Mouse (Mus musculus) cerebellum, postnatal 4 days (tissue): ENCODE results near the gene Acot5.

ENCODE experiments used
- DNase-seq, 2 experiments: peaks; one replicate each; pipeline ENCODE4 v3.0.0; 2022; ENCODE audit warnings: low spot score in 2 of 2, mixed read lengths in 1 of 2

Acot5 gene

GRCm38 (mm10) chr12:84119584-84119983 lies 50.5 kb downstream of the Acot5 start:
- no peak for DNase-seq
